Mouse (Mus musculus): Measurements from ENCODE around the gene Dmac2. TPM values are rescaled to one million over a fixed set of nuclear protein-coding genes. Genes with fewer than 3 reads are reported as not detected.

Dmac2 gene
- polyA plus RNA-seq, 1 experiment from 2014 or later = 33.5 TPM

GRCm38 (mm10) chr7:25582301-25582810 is 36.9 kb upstream of the Dmac2 start:
- no peaks in the 10 kb centered on the region for H3K27me3 ChIP-seq (ENCODE audit: insufficient read depth, low read length)
- no peaks in the 10 kb centered on the region for H3K9me3 ChIP-seq (ENCODE audit: low read depth, low read length)
- 77% methylated on average over 15 of the region's 15 CpGs for WGBS
- no peaks in the 10 kb centered on the region for H3K36me3 ChIP-seq (ENCODE audit: insufficient read depth)
- ATAC-seq (ENCODE audit: insufficient read depth) (no peak), DNase-seq (no peak)
- H3K4me3 ChIP-seq (ENCODE audit: low read depth, low read length) = no peak overlapping the region
- no peak overlapping the region for H3K4me2 ChIP-seq
- no peak overlapping the region for H3K27ac ChIP-seq (ENCODE audit: low read depth)
- no peak overlapping the region for H3K9ac ChIP-seq
- TF ChIP-seq CTCF (IDR thresholded peaks at IDR 0.05; ENCODE audit: low read depth) = no peak
- no peaks in the 10 kb centered on the region for H3K4me1 ChIP-seq (ENCODE audit: insufficient read depth)

- Histone ChIP-seq H3K4me1 (ENCODE audit: insufficient read depth) (no peaks in the 10 kb centered on the region), H3K27me3 (ENCODE audit: insufficient read depth, low read length) (no peaks in the 10 kb centered on the region), H3K9ac (no peak overlapping the region), H3K4me3 (ENCODE audit: low read depth, low read length) (no peak overlapping the region), H3K4me2 (no peak overlapping the region), H3K9me3 (ENCODE audit: low read depth, low read length) (no peaks in the 10 kb centered on the region), H3K27ac (ENCODE audit: low read depth) (no peak overlapping the region), H3K36me3 (ENCODE audit: insufficient read depth) (no peaks in the 10 kb centered on the region)
- no peak for TF ChIP-seq CTCF (IDR thresholded peaks at IDR 0.05; ENCODE audit: low read depth)
- ATAC-seq (ENCODE audit: insufficient read depth) = no peak
- WGBS = 66% methylated on average over 5 of the region's 5 CpGs
- DNase-seq = no peak
These were observed 34.6 kb upstream of the Dmac2 start for GRCm38 (mm10) chr7:25584651-25585050.

GRCm38 (mm10) chr7:25585351-25586204 is 33.6 kb upstream of the Dmac2 start:
- Histone ChIP-seq H3K27me3 (ENCODE audit: insufficient read depth, low read length) (no peaks in the 10 kb centered on the region), H3K4me2 (no peak overlapping the region), H3K36me3 (ENCODE audit: insufficient read depth) (no peaks in the 10 kb centered on the region), H3K27ac (ENCODE audit: low read depth) (no peak overlapping the region), H3K4me3 (ENCODE audit: low read depth, low read length) (no peak overlapping the region), H3K9me3 (ENCODE audit: low read depth, low read length) (no peaks in the 10 kb centered on the region), H3K4me1 (ENCODE audit: insufficient read depth) (no peaks in the 10 kb centered on the region), H3K9ac (no peak overlapping the region)
- WGBS = 70% methylated on average over 9 of the region's 9 CpGs
- TF ChIP-seq CTCF (IDR thresholded peaks at IDR 0.05; ENCODE audit: low read depth) = no peak
- no peak for DNase-seq
- ATAC-seq (ENCODE audit: insufficient read depth) = no peak

GRCm38 (mm10) chr7:25591226-25591625 is 28.0 kb upstream of the Dmac2 start:
- DNase-seq (no peak), ATAC-seq (ENCODE audit: insufficient read depth) (no peak)
- no peaks in the 10 kb centered on the region for H3K27me3 ChIP-seq (ENCODE audit: insufficient read depth, low read length)

GRCm38 (mm10) chr7:25593859-25594258 is 25.4 kb upstream of the Dmac2 start:
- H3K4me3 ChIP-seq (ENCODE audit: low read depth, low read length) = no peak overlapping the region
- no peak overlapping the region for H3K27ac ChIP-seq (ENCODE audit: low read depth)
- H3K9me3 ChIP-seq (ENCODE audit: low read depth, low read length) = no peaks in the 10 kb centered on the region
- H3K27me3 ChIP-seq (ENCODE audit: insufficient read depth, low read length) = no peaks in the 10 kb centered on the region
- H3K9ac ChIP-seq = no peak overlapping the region
- no peaks in the 10 kb centered on the region for H3K36me3 ChIP-seq (ENCODE audit: insufficient read depth)
- no peak for ATAC-seq (ENCODE audit: insufficient read depth)
- TF ChIP-seq CTCF (IDR thresholded peaks at IDR 0.05; ENCODE audit: low read depth) = no peak
- 71% methylated on average over 3 of the region's 3 CpGs for WGBS
- no peaks in the 10 kb centered on the region for H3K4me1 ChIP-seq (ENCODE audit: insufficient read depth)
- no peak for DNase-seq
- no peak overlapping the region for H3K4me2 ChIP-seq

More at GRCm38 (mm10) chr7:25591226-25591625, 28.0 kb upstream of the Dmac2 start:
- no peaks in the 10 kb centered on the region for H3K36me3 ChIP-seq (ENCODE audit: insufficient read depth)
- 80% methylated on average over 2 of the region's 2 CpGs for WGBS
- H3K4me3 ChIP-seq (ENCODE audit: low read depth, low read length) = no peak overlapping the region
- no peak overlapping the region for H3K4me2 ChIP-seq
- no peak for TF ChIP-seq CTCF (IDR thresholded peaks at IDR 0.05; ENCODE audit: low read depth)
- H3K9ac ChIP-seq = no peak overlapping the region
- H3K4me1 ChIP-seq (ENCODE audit: insufficient read depth) = no peaks in the 10 kb centered on the region
- H3K27ac ChIP-seq (ENCODE audit: low read depth) = no peak overlapping the region
- no peaks in the 10 kb centered on the region for H3K9me3 ChIP-seq (ENCODE audit: low read depth, low read length)

GRCm38 (mm10) chr7:25599663-25600062 is 19.6 kb upstream of the Dmac2 start:
- Histone ChIP-seq H3K9ac (no peak overlapping the region), H3K9me3 (ENCODE audit: low read depth, low read length) (no peaks in the 10 kb centered on the region), H3K4me2 (no peak overlapping the region), H3K36me3 (ENCODE audit: insufficient read depth) (no peaks in the 10 kb centered on the region), H3K27me3 (ENCODE audit: insufficient read depth, low read length) (no peaks in the 10 kb centered on the region), H3K4me3 (ENCODE audit: low read depth, low read length) (no peak overlapping the region), H3K27ac (ENCODE audit: low read depth) (no peak overlapping the region), H3K4me1 (ENCODE audit: insufficient read depth) (no peaks in the 10 kb centered on the region)
- WGBS = 9% methylated on average over 10 of the region's 10 CpGs
- ATAC-seq (ENCODE audit: insufficient read depth) = no peak
- TF ChIP-seq CTCF (IDR thresholded peaks at IDR 0.05; ENCODE audit: low read depth) = peak; percentile 86
- peak; percentile 91 for DNase-seq

GRCm38 (mm10) chr7:25600666-25601065 is 18.5 kb upstream of the Dmac2 start:
- ATAC-seq (ENCODE audit: insufficient read depth) = no peak
- no peaks in the 10 kb centered on the region for H3K27me3 ChIP-seq (ENCODE audit: insufficient read depth, low read length)
- H3K4me1 ChIP-seq (ENCODE audit: insufficient read depth) = no peaks in the 10 kb centered on the region
- DNase-seq = no peak
- no peaks in the 10 kb centered on the region for H3K36me3 ChIP-seq (ENCODE audit: insufficient read depth)
- H3K9me3 ChIP-seq (ENCODE audit: low read depth, low read length) = no peaks in the 10 kb centered on the region
- no peak overlapping the region for H3K4me3 ChIP-seq (ENCODE audit: low read depth, low read length)
- H3K27ac ChIP-seq (ENCODE audit: low read depth) = no peak overlapping the region
- no peak overlapping the region for H3K4me2 ChIP-seq
- 83% methylated on average over 11 of the region's 11 CpGs for WGBS
- no peak overlapping the region for H3K9ac ChIP-seq
- TF ChIP-seq CTCF (IDR thresholded peaks at IDR 0.05; ENCODE audit: low read depth) = no peak

All from lung, embryonic 14.5 days (tissue).